Mouse (Mus musculus): ENCODE measurements around the gene Arfgap3. TPM values are rescaled to one million over a fixed set of nuclear protein-coding genes. Genes with fewer than 3 reads are reported as not detected.

The Arfgap3 gene
- polyA plus RNA-seq, 1 experiment from 2014 or later, result 37.1 TPM

GRCm38 (mm10) chr15:83296050-83296449 lies 54.0 kb downstream of the Arfgap3 start:
- no peak overlapping the region for H3K4me3 ChIP-seq (ENCODE audit: low read depth, low read length)
- H3K36me3 ChIP-seq (ENCODE audit: control insufficient read depth, insufficient read depth, low read length), result no peaks in the 10 kb centered on the region; the same call in 1 of the 2 replicates
- H3K27ac ChIP-seq (ENCODE audit: low read depth, low read length), result no peak overlapping the region
- no peak for ATAC-seq (ENCODE audit: insufficient read depth, low FRiP score, low TSS enrichment)
- no peak overlapping the region for H3K9ac ChIP-seq (ENCODE audit: low read length)
- H3K9me3 ChIP-seq (ENCODE audit: control insufficient read depth, low read length), result no peaks in the 10 kb centered on the region
- no peak for DNase-seq (ENCODE audit: low spot score)
- H3K27me3 ChIP-seq (ENCODE audit: control insufficient read depth, insufficient read depth, low read length), result no peaks in the 10 kb centered on the region
- H3K4me2 ChIP-seq (ENCODE audit: low read depth), result no peak overlapping the region
- 88% methylated on average over 4 of the region's 4 CpGs for WGBS
- H3K4me1 ChIP-seq (ENCODE audit: control insufficient read depth, insufficient read depth, low read length), result no peaks in the 10 kb centered on the region

DNA sequence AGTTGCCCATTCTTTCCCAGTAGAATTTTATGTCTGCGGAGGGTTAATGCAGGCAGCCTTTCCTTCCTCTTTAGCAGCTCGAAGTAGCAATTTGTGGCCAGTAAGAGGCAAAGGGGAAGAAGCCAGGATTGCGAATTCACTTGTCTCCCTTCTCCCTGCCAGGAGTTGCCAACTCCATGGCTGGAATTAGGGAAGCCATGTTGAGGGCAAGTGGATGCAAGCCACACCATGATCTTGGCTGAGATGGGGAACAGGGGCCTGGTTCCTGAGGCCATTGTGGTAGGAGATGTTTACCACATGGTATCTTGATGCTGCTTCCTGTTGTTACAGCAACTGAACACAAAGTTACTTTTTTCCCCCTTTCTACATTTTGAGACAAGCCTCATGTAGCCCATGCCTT lies 55.1 kb downstream of the Arfgap3 start:
- Histone ChIP-seq H3K4me1 (ENCODE audit: control insufficient read depth, insufficient read depth, low read length) (no peaks in the 10 kb centered on the region), H3K9ac (ENCODE audit: low read length) (no peak overlapping the region), H3K36me3 (ENCODE audit: control insufficient read depth, insufficient read depth, low read length) (no peaks in the 10 kb centered on the region; the same call in 1 of the 2 replicates), H3K9me3 (ENCODE audit: control insufficient read depth, low read length) (no peaks in the 10 kb centered on the region), H3K27ac (ENCODE audit: low read depth, low read length) (no peak overlapping the region), H3K27me3 (ENCODE audit: control insufficient read depth, insufficient read depth, low read length) (no peaks in the 10 kb centered on the region), H3K4me3 (ENCODE audit: low read depth, low read length) (no peak overlapping the region), H3K4me2 (ENCODE audit: low read depth) (no peak overlapping the region)
- 85% methylated on average over 3 of the region's 3 CpGs for WGBS
- DNase-seq (ENCODE audit: low spot score) (no peak), ATAC-seq (ENCODE audit: insufficient read depth, low FRiP score, low TSS enrichment) (no peak)

DNA sequence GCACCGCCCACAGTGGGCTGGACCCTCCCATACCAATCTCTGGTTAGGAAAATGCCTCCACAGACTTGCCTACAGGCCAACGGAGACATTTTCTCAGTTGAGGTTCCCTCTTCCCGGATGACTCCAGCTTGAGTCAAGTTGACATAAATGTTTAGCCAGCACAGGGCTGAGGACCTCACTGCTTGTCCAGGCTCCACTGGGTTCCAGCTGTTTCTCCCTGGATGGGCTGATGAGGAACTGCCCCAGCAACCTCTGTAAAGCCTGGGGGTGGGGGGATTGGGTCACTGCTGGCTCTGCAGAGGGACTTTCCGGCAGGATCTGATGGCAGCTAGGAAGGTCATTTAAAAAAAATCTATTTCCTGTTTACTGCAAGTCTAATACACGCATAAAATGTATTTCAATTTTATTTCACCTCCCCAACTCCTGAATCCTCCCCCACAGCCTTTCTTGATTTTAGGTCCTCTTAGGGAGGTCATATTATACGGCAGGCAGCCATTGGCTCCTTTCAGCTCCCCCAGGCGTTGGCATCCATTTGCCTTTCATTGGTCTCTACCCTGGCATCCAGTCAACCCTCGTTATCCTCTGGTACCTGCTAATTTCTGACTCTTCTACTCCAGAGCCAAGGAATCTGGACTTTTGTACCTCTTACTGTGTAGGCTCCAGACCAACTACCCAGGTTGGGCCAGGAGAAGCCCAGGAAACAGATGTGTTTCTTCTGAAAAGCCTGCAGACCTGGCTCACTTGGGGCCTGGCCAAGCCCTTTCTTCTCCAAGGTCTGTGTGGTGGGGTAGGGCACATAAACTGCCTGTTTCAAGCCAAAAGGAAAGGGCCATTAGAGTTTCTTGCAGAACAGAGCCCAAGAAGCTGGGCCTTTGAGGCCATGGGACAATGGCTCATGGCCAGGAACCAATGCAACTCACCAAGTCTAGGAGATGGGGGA lies 56.1 kb downstream of the Arfgap3 start:
- Histone ChIP-seq H3K27ac (ENCODE audit: low read depth, low read length) (no peak overlapping the region), H3K27me3 (ENCODE audit: control insufficient read depth, insufficient read depth, low read length) (no peaks in the 10 kb centered on the region), H3K9me3 (ENCODE audit: control insufficient read depth, low read length) (no peaks in the 10 kb centered on the region), H3K4me3 (ENCODE audit: low read depth, low read length) (no peak overlapping the region), H3K4me2 (ENCODE audit: low read depth) (no peak overlapping the region), H3K36me3 (ENCODE audit: control insufficient read depth, insufficient read depth, low read length) (no peaks in the 10 kb centered on the region), H3K9ac (ENCODE audit: low read length) (no peak overlapping the region), H3K4me1 (ENCODE audit: control insufficient read depth, insufficient read depth, low read length) (no peaks in the 10 kb centered on the region)
- no peak for ATAC-seq (ENCODE audit: insufficient read depth, low FRiP score, low TSS enrichment)
- WGBS, result 95% methylated on average over 8 of the region's 8 CpGs
- DNase-seq (ENCODE audit: low spot score), result no peak

GRCm38 (mm10) chr15:83293144-83293543 lies 56.9 kb downstream of the Arfgap3 start:
- H3K4me2 ChIP-seq (ENCODE audit: low read depth), result no peak overlapping the region
- 81% methylated on average over 6 of the region's 6 CpGs for WGBS
- DNase-seq (ENCODE audit: low spot score), result no peak
- H3K4me1 ChIP-seq (ENCODE audit: control insufficient read depth, insufficient read depth, low read length), result no peaks in the 10 kb centered on the region
- ATAC-seq (ENCODE audit: insufficient read depth, low FRiP score, low TSS enrichment), result no peak
- no peak overlapping the region for H3K27ac ChIP-seq (ENCODE audit: low read depth, low read length)
- H3K4me3 ChIP-seq (ENCODE audit: low read depth, low read length), result no peak overlapping the region
- no peaks in the 10 kb centered on the region for H3K36me3 ChIP-seq (ENCODE audit: control insufficient read depth, insufficient read depth, low read length)
- no peaks in the 10 kb centered on the region for H3K27me3 ChIP-seq (ENCODE audit: control insufficient read depth, insufficient read depth, low read length)
- no peak overlapping the region for H3K9ac ChIP-seq (ENCODE audit: low read length)
- no peaks in the 10 kb centered on the region for H3K9me3 ChIP-seq (ENCODE audit: control insufficient read depth, low read length)

DNA sequence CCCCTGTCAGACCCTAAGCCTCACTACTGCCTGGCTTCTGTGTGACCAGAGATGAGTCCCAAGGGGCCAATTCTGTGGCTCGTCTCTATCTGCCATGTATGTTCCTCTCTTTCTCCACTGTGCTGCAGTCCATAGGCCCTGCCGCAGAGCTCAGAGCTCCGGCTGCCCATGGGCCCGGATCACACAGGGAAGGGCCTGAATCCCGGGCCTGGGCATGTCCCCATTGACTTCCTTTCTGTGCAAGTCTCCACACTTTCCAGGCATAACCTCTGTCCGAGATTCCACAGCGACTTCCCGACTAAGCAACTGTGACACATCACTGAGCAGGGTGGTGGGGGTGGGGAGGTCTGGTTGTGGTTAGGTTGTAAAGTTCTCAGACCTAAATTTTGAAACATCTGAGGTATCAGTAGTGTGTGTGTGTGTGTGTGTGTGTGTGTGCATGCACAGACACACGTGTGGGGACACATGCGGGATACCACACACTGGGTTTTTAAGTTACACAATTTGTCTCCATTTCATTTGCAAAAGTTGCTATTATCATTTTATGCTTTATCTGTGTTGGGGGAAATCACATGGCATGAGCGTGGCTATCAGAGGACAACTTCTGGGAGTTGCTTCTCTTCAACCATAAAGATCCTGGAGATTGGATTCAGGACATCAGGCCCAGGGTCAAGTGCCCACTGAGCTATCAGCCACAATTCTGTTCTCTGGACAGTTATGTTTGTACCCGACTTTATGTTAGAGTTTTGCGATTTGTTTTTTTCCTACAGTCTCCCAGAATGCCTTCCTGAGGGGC lies 57.6 kb downstream of the Arfgap3 start:
- no peaks in the 10 kb centered on the region for H3K27me3 ChIP-seq (ENCODE audit: control insufficient read depth, insufficient read depth, low read length)
- no peak overlapping the region for H3K9ac ChIP-seq (ENCODE audit: low read length)
- H3K27ac ChIP-seq (ENCODE audit: low read depth, low read length), result no peak overlapping the region
- ATAC-seq (ENCODE audit: insufficient read depth, low FRiP score, low TSS enrichment) (no peak), DNase-seq (ENCODE audit: low spot score) (no peak)
- no peaks in the 10 kb centered on the region for H3K36me3 ChIP-seq (ENCODE audit: control insufficient read depth, insufficient read depth, low read length)
- H3K9me3 ChIP-seq (ENCODE audit: control insufficient read depth, low read length), result no peaks in the 10 kb centered on the region
- no peak overlapping the region for H3K4me3 ChIP-seq (ENCODE audit: low read depth, low read length)
- no peak overlapping the region for H3K4me2 ChIP-seq (ENCODE audit: low read depth)
- H3K4me1 ChIP-seq (ENCODE audit: control insufficient read depth, insufficient read depth, low read length), result no peaks in the 10 kb centered on the region
- whole genome bisulfite sequencing, result 82% methylated on average over 13 of the region's 13 CpGs

DNA sequence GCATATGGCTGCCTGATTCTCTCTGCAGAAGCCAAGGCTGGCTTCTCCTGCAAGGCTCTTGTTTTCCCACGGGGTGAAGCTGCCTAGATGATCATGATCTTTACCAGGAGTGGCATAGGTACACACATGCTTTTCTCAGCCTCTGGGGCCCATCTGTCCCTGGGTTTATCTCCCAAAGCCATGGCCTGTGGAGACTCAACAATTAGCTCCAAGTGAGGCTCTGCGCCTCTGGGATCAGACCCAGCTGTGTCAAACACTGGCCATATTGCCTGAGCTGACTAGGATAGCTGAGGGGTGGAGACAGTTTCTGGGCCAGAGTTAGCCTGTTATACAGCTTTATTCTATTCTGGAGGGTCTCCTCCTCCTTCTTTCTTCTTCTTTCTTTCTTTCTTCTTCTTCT lies 59.1 kb downstream of the Arfgap3 start:
- no peaks in the 10 kb centered on the region for H3K9me3 ChIP-seq (ENCODE audit: control insufficient read depth, low read length)
- H3K9ac ChIP-seq (ENCODE audit: low read length), result no peak overlapping the region
- no peaks in the 10 kb centered on the region for H3K4me1 ChIP-seq (ENCODE audit: control insufficient read depth, insufficient read depth, low read length)
- DNase-seq (ENCODE audit: low spot score) (no peak), ATAC-seq (ENCODE audit: insufficient read depth, low FRiP score, low TSS enrichment) (no peak)
- H3K27me3 ChIP-seq (ENCODE audit: control insufficient read depth, insufficient read depth, low read length), result no peaks in the 10 kb centered on the region
- H3K4me2 ChIP-seq (ENCODE audit: low read depth), result no peak overlapping the region
- no peak overlapping the region for H3K27ac ChIP-seq (ENCODE audit: low read depth, low read length)
- H3K36me3 ChIP-seq (ENCODE audit: control insufficient read depth, insufficient read depth, low read length), result no peaks in the 10 kb centered on the region
- no peak overlapping the region for H3K4me3 ChIP-seq (ENCODE audit: low read depth, low read length)
- WGBS, result 80% methylated on average over 2 of the region's 2 CpGs

DNA sequence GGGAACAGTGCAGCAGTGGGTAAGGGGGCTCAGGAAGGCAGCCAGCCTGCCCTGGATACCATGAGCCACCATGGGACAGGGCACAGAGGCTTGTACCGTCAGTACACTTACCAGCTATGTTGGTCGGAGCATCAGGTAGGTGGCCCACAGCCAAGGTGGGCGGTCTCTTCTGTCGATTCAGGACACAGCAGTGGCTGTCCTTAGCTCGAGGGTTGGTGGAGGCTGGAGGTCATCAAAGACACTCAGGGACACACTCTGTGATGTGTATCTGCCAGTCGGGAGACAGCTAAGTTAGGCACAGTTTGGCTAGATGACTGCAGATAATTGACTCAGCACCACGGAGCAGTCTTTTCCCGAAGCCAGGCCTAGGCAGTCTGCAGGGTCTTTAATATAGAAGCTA lies 65.2 kb downstream of the Arfgap3 start:
- Histone ChIP-seq H3K4me1 (ENCODE audit: control insufficient read depth, insufficient read depth, low read length) (no peaks in the 10 kb centered on the region), H3K27me3 (ENCODE audit: control insufficient read depth, insufficient read depth, low read length) (no peaks in the 10 kb centered on the region), H3K4me2 (ENCODE audit: low read depth) (no peak overlapping the region), H3K4me3 (ENCODE audit: low read depth, low read length) (no peak overlapping the region), H3K9me3 (ENCODE audit: control insufficient read depth, low read length) (no peaks in the 10 kb centered on the region), H3K9ac (ENCODE audit: low read length) (no peak overlapping the region), H3K27ac (ENCODE audit: low read depth, low read length) (no peak overlapping the region), H3K36me3 (ENCODE audit: control insufficient read depth, insufficient read depth, low read length) (no peaks in the 10 kb centered on the region)
- WGBS, result 88% methylated on average over 8 of the region's 8 CpGs
- ATAC-seq (ENCODE audit: insufficient read depth, low FRiP score, low TSS enrichment) (no peak), DNase-seq (ENCODE audit: low spot score) (no peak)

DNA sequence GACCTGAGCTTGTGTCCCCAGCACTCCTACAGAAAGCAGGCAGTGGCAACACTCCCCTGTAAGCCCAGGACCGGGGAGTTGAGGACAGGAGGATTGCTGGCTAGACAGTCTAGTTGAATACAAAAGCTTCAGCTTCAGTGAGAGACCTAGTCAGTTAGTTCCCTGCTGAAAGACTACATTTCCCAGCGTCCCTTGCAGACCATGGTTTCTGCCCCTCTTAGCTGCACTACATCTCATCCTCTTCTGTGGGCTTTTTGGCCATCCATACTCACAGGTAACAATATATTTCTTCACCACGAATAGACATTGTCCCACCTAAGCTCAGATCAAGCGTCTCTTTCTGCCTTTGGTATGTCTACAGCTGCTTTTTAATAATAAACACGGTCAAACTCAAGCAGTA lies 67.7 kb downstream of the Arfgap3 start:
- ATAC-seq (ENCODE audit: insufficient read depth, low FRiP score, low TSS enrichment), result no peak
- no peak overlapping the region for H3K9ac ChIP-seq (ENCODE audit: low read length)
- H3K4me3 ChIP-seq (ENCODE audit: low read depth, low read length), result no peak overlapping the region
- H3K9me3 ChIP-seq (ENCODE audit: control insufficient read depth, low read length), result no peaks in the 10 kb centered on the region
- no peaks in the 10 kb centered on the region for H3K27me3 ChIP-seq (ENCODE audit: control insufficient read depth, insufficient read depth, low read length)
- no peaks in the 10 kb centered on the region for H3K36me3 ChIP-seq (ENCODE audit: control insufficient read depth, insufficient read depth, low read length)
- no peak overlapping the region for H3K27ac ChIP-seq (ENCODE audit: low read depth, low read length)
- no peak overlapping the region for H3K4me2 ChIP-seq (ENCODE audit: low read depth)
- DNase-seq (ENCODE audit: low spot score), result no peak
- 75% methylated on average over 5 of the region's 5 CpGs for WGBS
- no peaks in the 10 kb centered on the region for H3K4me1 ChIP-seq (ENCODE audit: control insufficient read depth, insufficient read depth, low read length)

Measured in neural tube, embryonic 11.5 days (tissue).